Mouse (Mus musculus) brain, adult 2 months (tissue): ENCODE data around the gene Zdhhc16.
"Not testable (repeated sequence)": the region's sequence is repeated elsewhere in the genome, so short reads cannot be mapped to it uniquely, and the experiment has no call there.

Experiments used
- DNase-seq: peaks from one replicate; pipeline ENCODE4 v3.0.0; 2011; ENCODE audit warnings: low read depth, low spot score

The Zdhhc16 gene

DNA sequence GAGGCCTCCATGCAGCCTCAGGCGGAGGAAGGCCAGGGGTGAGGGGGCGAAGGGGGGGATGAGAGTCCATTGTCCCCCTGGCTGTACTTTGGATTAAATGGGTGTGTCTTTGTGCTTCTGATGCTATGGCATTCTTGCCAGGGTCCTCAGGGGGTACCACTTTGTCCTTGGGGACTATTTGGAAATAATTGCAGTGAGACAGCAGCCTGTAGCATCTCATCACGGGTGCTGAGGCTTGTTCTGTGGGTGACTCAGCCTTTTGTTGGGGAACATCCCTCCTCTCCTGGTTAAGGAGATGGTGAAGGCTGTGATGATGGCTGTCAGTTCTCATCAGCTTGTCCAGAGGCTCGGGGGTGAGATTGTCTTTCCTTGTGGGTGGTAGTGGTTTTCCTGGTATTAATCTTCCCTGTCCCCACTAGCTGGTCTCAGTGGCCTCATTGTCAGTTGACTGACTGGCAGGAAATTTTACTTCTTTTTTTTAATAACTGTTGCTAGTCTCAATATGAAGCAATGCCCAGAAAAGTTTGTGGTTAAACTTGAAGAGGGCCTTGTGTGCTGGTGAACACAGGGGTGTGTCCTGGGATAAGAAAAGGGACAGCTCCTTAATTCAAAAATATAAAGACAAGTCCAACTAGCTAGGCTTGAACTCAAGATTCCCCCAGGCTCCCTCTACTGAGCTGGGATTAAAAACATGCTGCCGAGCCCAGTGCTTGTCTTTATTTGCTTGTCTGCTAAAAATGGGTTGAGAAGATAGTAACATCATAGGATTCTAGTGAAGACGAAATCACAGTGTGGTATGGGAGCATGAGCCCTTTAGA lies 19.3 kb upstream of the Zdhhc16 start:
- peak; percentile 21 for DNase-seq

DNA sequence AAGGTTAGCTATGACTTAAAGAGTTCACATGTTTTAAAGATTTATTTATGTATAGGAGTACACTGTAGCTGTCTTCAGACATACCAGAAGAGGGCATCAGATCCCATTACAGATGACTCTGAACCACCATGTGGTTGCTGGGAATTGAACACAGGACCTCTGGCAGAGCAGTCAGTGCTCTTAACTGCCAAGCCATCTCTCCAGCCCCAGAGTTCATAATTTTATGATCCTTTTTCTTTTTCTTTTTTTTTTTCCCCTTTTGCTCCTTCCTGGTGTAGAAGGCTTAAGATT lies 18.7 kb upstream of the Zdhhc16 start:
- not testable (repeated sequence) for DNase-seq

DNA sequence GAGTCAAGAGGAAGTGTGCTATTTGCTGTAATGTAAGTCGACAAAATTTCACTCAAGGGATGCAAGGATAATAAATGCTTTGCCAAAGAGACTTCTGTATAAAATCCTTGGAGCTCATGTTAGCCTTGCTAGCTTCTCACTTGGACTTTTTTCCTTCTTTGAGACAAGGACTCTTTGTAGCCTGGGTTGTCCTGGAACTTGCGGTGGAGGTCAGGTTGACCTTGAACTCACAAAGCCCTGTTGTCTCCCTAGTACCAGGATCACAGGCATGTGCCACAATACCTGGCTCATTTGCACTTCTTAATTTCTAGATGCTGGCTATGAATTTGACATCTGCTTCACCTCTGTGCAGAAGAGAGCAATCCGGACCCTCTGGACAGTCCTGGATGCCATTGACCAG lies 18.0 kb upstream of the Zdhhc16 start:
- DNase-seq, result no peak

DNA sequence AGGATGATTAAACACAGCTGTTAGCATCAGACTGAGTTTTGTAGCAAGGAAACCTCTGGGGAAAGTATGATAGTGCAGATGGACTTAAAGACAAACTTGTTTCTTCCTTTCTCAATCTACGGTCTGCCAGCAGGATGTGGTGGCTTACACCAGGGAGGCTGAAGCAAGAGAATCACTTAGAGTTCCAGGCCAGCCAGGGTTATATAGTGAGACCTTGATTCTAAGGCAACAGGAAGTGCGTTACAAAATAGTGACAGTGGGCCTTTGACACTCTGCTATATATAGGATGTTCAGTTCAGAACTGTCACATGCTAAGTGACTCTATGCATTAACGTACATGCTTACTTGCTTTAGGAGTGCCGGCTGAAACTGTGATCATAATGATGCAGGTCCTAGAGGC lies 16.4 kb upstream of the Zdhhc16 start:
- DNase-seq, result no peak

DNA sequence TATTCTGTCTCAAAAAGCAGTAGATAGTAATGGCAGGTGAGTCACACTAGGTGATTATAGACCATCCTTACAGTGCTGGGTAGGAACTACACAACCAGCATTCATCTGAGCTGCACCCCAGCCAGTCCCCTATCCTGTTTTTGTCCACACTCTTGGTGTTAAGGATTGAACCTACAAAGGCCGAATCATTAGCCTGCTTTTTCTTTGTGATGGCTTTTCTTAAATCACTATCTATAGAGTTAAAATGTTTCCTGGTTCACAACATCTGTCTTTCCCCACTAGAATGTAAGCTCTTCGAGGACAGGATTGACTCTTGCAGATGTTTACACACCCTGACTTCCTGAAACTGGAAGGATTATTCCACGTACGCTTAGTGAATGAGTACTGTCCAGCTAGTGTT lies 13.8 kb upstream of the Zdhhc16 start:
- no peak for DNase-seq

DNA sequence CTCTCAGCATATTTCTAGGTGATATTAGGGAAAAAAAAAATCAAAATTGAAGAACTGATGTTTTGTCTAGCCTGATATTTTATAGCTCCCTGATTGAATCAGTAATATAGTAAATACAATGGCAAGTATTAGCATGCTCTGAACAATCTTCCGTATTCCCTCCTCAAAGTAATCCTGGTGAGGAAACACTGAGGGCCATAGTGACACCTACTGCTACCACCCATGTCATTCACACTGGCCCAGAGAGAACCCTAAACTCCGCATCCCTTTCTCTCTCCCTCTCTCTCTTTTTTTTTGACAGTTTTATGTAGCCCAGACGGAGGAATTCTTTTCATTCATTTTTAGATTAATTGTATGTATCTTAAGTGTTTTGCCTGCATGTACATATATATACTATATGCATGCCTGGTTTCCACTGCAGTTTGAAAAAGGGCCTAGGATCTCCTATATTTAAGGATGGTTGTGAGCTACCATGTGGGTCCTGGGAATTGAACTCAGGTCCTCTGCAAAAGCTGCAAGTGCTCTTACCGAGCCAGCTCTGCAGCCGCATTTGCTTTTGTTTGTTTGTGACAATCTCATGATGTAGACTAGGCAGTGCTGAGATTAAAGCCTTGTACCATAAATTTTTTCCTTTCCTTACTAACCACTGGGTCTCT lies 12.7 kb upstream of the Zdhhc16 start:
- no peak for DNase-seq

DNA sequence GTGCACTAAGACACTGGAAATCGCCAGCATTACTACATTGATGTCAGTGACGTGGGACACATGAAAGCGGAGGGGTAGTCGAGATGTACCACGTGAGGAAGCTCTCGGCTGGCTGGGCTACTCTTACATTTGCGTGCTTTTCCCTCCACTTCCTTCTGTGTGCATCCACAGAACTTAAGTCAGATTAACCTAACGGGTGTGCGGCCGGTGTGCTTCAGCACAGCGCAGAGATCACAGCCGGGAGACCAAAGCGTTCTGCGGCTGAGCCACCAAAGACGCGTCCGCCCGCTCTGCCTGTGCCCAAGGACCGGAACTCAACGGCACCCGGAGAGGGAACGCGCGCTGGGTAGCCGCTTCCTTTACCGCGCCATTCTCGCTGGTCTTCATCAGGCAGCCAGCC lies 594 bp upstream of the Zdhhc16 start:
- peak; percentile 53 for DNase-seq

DNA sequence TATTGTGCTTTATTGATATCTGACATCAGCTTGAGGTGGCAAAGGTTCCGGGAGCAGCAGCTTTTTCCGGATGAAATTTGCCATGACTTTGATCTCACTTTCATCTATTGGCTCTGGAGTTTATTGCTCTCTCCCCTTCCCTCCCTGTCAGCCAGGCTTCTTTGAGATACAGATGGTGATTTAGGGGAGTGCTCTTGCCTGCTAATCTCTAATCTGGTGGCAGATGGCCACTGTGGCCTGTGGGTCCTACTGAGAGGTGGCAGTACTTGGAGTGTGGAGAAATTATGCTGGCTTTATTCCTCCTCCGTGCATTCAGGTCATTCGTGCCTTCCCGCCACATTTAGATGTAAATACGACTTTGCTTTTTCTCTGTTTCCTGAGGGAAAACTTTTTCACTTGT lies 844 bp downstream of the Zdhhc16 start:
- DNase-seq, result peak; percentile 15

DNA sequence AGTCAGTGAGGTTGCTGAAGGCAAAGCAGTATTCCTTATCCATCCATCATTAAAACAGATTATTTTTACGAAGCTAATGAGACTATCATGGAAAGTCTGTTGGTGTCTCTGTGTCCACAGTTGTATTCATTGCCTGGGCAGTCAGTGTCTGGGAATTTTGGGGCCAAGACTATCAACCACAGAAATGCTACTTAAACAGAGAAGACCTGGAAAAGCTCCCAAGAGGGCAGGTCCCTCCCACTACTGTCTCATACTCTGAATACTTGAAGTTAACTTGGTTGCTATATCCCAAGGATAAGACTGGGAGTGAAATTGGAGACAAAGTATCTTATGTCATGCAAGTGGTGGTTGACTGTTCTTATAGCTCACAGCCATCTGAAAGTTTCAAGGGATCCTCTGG lies 2.6 kb downstream of the Zdhhc16 start:
- no peak for DNase-seq

DNA sequence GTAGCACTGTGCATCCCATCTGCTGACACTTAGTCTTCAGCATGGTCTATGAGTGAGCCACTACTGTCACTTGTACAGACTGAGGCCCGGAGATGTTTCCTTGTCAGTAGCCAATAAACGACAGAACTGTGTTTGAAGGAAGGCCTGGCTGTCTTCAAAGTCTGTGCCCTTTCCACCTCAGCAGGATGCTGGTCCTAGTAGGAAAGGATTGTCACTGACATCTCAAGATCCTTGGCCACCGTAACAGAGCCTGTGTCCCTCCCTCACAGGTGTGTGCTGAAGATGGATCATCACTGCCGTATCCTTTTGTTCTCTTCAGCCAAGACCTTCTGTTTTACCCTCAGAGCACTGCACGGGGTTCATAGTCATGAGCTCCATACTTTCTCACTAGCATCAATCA lies 5.3 kb downstream of the Zdhhc16 start:
- DNase-seq, result no peak

DNA sequence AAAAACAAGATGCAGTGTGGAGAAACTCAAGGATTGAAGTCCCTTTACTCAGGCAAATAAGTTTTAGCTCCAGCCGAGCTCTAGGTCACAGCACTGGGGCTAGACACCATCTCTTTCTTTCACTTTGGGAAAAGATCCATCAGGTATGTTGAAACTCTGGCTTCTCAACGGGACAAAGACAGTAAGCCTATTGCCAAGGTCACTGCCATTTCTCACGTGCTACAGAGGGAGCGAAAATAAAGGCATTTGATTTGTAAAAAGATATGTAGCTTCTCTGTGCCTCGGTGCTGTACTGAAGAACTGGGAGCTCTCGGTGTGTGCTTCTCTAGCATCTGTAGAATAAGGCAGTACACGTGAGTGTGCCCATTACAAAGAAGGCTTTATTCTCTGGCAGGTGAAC lies 10.6 kb downstream of the Zdhhc16 start:
- DNase-seq, result no peak

DNA sequence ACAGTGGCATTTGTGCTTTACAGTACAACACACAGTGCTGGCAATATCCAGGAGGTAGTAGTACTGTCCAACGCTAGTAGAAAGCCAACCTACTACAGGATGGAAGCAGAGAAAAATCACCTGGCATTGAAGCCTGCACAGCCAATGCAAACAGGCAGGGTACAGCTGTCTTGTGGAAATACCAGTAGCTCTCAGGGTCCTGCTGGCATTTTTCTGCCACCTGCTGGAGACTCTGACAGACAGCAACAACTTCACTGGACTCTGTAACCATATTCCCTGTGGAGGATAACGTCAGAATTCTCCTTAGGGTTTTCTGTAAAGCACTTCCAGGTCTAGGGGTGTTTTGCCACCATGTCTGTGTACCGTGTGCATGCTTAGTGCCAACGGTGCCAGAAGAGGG lies 19.0 kb downstream of the Zdhhc16 start:
- peak; percentile 51 for DNase-seq

DNA sequence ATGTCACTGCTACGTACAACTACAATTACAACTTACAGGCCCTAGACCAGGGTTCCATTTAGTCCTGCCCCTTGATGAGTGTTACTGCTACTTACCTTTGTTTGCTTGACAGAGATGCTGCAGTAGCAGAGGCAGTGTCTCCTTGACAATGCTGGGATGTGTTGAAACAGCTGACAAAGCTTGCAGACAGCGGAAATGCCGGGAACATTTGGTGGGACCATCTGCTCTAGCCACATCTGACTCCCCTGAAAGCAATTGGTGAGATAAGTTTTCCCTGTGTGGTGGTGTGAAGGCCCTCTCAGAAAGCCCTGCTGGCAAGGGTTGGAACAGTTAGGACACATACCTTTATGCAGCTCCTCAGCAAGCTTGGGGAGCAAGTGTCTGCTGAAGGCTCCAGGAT lies 20.3 kb downstream of the Zdhhc16 start:
- DNase-seq, result peak; percentile 64

DNA sequence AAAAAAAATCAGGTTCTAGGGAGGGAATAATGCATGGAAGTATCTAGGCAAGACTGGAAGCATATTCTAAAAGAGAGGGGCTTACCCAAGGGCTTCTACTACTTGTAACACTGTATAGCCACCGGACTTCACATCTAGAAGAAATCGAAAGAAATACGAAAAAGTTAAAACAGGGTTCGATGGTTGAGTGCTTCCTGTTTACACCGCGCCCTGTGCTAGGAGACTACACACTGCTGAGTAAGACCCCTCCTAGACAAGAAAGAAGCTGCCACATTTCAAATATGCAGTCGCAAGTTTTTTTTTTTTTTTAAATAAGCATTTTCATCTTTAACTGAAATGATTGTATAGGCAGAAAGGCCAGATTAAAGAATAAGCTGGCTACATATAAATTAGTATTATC lies 36.3 kb downstream of the Zdhhc16 start:
- DNase-seq, result no peak

DNA sequence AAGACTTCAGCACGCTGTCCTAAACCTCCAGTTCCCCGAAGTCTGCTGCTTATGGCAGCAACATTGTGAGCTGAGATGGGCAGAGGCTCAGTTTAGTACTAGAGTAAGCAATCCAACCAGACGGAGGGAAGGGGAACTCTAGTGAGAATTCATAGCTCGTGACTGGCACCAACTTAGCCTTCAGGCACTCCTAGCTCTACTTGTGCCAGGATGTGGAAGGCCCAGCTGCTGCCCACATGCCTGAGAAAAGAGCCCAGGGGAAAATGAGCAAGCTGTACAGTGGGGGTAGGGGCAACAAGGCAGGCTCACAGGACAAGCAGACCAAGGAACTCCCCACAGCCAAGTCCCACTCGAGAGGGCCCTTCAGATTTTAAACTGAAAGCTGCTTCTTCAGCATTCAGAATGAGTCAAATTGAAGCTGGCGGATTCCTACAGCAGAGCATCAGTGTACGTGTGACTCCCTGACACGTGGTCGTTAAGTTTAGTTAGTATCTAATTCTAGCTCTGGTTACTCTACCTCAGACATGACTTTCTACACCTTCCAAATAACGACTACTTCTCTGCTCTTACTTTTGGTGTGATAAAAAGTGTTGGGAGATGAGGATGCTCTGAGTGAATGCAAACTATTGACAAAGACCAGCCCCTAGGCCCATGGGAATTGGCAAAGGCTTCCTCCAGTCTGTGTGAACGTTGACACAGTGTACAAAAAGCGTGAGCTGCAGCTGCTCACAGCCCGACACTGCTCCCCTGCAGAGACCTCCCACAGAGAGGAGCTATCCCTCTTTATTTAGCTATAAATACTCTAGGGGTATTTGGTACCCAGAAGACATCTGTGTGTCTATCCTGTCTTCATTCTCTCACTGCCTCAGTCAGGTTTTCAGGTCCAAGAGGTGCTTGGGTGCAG lies 40.9 kb downstream of the Zdhhc16 start:
- DNase-seq, result peak; percentile 79

DNA sequence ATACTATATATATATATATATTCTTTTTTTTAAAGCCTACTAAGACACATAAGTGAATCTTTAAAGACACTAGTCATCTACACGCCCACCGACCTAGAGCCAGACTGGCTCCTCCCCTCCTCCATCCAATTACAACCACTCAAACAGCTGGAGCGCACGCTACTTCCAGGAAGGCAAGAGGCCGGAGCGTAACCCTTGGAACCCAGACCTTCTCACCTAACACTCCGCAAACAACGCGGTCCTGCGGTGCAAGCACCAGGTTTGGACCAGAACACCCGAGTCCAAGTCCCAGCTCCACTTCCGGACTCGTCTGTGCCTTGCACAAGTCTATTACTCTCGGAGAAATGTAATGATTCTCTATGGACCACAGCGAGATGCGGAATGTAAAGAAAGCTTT lies 47.1 kb downstream of the Zdhhc16 start:
- DNase-seq, result no peak

DNA sequence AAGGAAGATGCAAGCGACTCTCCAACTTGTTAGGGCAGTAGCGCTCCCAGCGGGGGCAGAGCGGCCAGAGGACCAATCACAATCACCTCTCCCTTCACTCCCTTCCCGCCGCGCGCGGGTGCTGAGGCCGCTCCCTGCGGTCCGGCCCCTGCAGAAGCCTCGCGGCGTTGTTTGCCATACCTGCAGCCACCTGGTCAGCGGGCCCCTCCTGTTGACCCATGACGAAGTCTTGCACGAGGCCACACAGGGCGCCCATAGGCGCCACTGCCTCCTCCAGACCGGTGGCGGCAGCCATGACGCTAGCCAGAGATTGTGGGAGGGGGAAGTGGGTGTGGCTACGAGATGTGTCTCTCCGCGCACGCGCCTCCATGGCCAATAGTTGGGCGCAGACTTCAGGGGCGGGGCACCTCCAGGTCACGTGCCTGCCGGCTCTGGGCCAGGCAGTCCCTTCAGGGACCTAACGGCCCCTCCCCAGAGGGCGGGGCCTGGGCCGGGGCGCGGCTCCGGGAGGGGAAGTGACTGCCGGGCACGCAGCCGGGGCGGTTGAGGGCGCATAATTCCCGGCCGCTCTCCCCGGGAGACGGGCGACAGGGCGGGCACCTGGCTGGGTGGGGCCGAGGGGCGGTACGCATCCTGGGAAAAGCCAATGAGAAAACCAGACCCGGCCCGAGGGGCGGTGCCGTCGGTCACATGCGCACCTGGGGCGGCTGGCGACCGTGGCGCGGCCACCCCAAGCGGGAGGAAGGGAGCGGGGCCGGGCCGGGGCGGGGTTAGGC lies 47.7 kb downstream of the Zdhhc16 start, which contains the start of gene Mms19:
Mms19 (minus strand) TSS at position 339 of the 776 bp plus-strand sequence.
- peak; percentile 99 for DNase-seq

DNA sequence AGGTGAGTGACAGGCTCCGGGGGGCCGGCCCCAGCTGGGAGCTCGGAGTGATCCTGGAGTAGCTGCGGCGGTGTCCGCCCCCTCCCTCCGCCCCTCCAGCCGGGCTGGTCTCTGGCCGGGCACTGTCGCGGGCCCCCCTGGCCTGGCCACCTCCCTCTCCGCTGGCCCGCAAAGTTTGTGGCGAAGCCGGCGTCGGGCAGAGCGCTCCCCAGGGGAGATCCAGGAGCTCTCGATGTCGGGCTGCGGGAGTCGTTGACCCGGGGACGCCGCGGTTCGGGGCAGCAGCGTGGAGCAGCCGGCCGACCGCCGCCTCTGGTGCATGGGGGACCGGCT lies 48.3 kb downstream of the Zdhhc16 start, which contains the start of gene Ubtd1:
Ubtd1 (plus strand) TSS at position 169 of the 333 bp plus-strand sequence.
- no peak for DNase-seq

DNA sequence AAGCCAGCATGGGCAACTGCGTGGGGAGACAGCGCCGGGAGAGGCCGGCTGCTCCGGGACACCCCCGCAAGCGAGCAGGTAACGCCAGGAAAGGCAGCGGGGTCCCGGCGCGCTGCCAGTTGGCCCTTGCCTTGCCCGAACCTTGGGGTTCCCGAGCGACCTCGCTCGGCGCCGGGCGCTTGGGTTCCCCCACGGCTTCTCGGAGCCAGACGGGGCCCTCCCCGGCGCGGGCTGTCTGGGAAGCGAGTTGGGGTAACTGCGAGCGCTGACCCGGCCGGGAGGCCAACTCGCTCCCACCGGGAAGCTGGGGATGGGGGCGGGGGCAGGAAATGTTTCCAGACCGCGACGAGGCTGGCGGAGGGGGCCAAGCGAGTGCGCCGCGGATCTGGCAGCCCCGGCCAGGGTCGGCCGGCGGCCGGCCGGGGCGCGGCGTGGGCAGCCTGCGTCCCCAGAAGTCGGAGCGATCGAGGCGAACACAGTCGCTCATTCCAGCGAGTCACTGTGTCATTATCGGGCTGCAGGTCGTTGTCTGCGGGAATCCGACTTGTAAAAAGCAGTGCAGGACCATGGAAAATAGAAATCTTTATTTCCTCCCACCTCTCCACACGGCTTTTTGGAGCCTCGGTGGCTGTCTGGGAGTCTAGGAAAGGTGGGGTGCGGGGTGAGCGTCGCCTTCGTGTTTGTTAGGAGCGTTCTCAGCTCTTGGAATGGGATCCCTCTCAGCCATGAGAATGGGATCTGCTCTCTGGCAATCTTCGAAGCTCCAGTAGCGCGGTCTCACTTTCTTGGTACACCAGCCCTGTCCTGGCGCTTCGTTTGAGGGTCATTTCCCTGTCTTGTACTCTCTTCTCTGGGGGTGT lies 48.9 kb downstream of the Zdhhc16 start:
- DNase-seq, result peak; percentile 60

DNA sequence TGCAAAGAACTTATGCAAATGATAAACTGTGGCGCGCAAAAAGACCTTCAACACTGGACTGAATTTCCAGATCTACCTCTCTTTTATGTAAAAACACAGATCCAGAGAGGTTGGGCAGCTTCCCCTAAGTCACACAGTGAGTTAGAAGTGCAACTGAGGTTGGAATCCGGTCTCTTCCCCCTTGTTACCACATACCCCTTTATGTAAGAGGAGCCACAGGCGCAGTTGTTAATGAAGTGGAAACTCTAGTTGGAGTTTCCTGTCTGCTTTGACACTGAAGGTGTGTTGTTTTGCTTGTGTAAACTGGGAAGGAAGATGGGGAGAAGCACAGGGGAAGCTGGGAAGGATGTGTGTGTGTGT lies 49.5 kb downstream of the Zdhhc16 start:
- no peak for DNase-seq

DNA sequence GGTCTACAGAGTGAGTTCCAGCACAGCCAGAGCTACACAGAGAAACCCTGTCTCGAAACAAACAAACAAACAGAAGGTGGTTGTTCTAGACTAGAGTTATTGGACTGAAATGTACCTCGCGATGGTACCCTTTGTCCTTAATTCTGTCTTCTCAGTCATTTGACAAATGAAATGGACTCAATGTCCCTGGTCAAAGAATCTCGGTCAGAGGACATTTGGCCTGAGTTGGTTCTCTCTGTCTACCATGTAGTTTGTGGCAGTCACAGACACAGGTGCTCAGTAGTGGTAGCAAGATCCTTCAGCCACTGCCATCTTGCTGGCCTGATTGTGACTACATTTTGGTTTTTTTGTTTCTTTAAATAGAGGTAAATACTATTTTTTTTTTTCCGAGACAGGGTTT lies 52.7 kb downstream of the Zdhhc16 start:
- DNase-seq, result no peak
